Mouse (Mus musculus) forebrain, postnatal 0 days (tissue): ENCODE measurements around the gene Ric8b. TPM values are rescaled to one million over a fixed set of nuclear protein-coding genes. Genes with fewer than 3 reads are reported as not detected.

Source experiments
- ATAC-seq: fragments of 200-750 bp; cut with Nextera tagmentation; 2 replicates; pipeline ENCODE4 v1.8.0; 2017; ENCODE audit warnings: mild to moderate bottlenecking, moderate library complexity
- DNase-seq: peaks from one replicate; pipeline ENCODE4 v3.0.0-alpha.2; 2015
- H3K27ac ChIP-seq: fragments of 300-500 bp; sonication (generic); 2 replicates; pipeline ENCODE4 v1.5.1; 2014; ENCODE audit warnings: low read depth, mild to moderate bottlenecking, antibody characterized with exemption, low read length, moderate library complexity, mixed read lengths
- H3K27me3 ChIP-seq: fragments of 300-500 bp; sonication (generic); 2 replicates; pipeline ENCODE4 v1.6.1; 2014; ENCODE audit warnings: mild to moderate bottlenecking, low read length, mixed read lengths; ENCODE audit not compliant: insufficient read depth
- H3K36me3 ChIP-seq: fragments of 300-500 bp; sonication (generic); 2 replicates; pipeline ENCODE4 v1.6.1; 2014; ENCODE audit warnings: mild to moderate bottlenecking, moderate library complexity; ENCODE audit not compliant: insufficient read depth
- H3K4me1 ChIP-seq: fragments of 300-500 bp; sonication (generic); 2 replicates; pipeline ENCODE4 v1.6.1; 2014; ENCODE audit warnings: antibody characterized with exemption; ENCODE audit not compliant: insufficient read depth
- H3K4me2 ChIP-seq: fragments of 300-500 bp; sonication (generic); 2 replicates; pipeline ENCODE4 v1.6.1; 2014; ENCODE audit warnings: low read depth, mild to moderate bottlenecking, moderate library complexity
- H3K4me3 ChIP-seq: fragments of 300-500 bp; sonication (generic); 2 replicates; pipeline ENCODE4 v1.5.1; 2014; ENCODE audit warnings: low read depth, low read length, mixed read lengths
- H3K9ac ChIP-seq: fragments of 300-500 bp; sonication (generic); 2 replicates; pipeline ENCODE4 v1.6.1; 2014; ENCODE audit warnings: mild to moderate bottlenecking
- H3K9me3 ChIP-seq: fragments of 300-500 bp; sonication (generic); 2 replicates; pipeline ENCODE4 v1.6.1; 2016; ENCODE audit warnings: low read length
- CTCF ChIP-seq: sonication (generic); IDR thresholded peaks from 2 replicates; pipeline ENCODE4 v1.5.1; 2016; ENCODE audit warnings: antibody characterized with exemption, control low read depth, low read depth
- WGBS: fragments of 180-500 bp; shearing (Covaris S2); extraction: QIAGEN DNeasy Blood & Tissue Kit; methylation state at CpG from one replicate; pipeline ENCODE4 v1.1.7; 2014; 5-methylcytosine and 5-hydroxymethylcytosine counted together
- polyA plus RNA-seq: library from polyadenylated mRNA; unstranded; fragments of >200 nt; fragmentation: Nextera tagmentation; extraction: Ambion mirVana; gene quantifications from 2 replicates; pipeline ENCODE4 v1.2.1, GENCODE M21; 2015
- total RNA-seq: library from RNA; depleted of rRNA; stranded (reverse); fragments of >200 nt; gene quantifications from 2 replicates; pipeline ENCODE4 v1.2.3, GENCODE M21; 2014

Gene Ric8b
- total and polyA plus RNA-seq, 2 experiments from 2014 or later: 31.5 to 63.8 TPM

- Histone ChIP-seq H3K4me2 (no peak overlapping the region), H3K27me3 (no peaks in the 10 kb centered on the region), H3K27ac (no peak overlapping the region), H3K4me3 (no peak overlapping the region), H3K9ac (no peak overlapping the region), H3K4me1 (no peaks in the 10 kb centered on the region), H3K36me3 (peaks cover 21% of the 10 kb centered on the region; the same call in 1 of the 2 replicates), H3K9me3 (no peaks in the 10 kb centered on the region)
- TF ChIP-seq CTCF: no peak
- WGBS: 37% methylated on average over 4 of the region's 4 CpGs
- no peak for DNase-seq
- ATAC-seq: no peak
Measured at GRCm38 (mm10) chr10:84994346-84994745, 76.9 kb downstream of the Ric8b start.

- Histone ChIP-seq H3K36me3 (peaks cover 15% of the 10 kb centered on the region; the same call in 1 of the 2 replicates), H3K4me1 (no peaks in the 10 kb centered on the region), H3K9me3 (no peaks in the 10 kb centered on the region), H3K4me3 (no peak overlapping the region), H3K9ac (no peak overlapping the region), H3K27ac (no peak overlapping the region), H3K4me2 (no peak overlapping the region), H3K27me3 (no peaks in the 10 kb centered on the region)
- TF ChIP-seq CTCF: no peak
- ATAC-seq (no peak), DNase-seq (no peak)
- 95% methylated on average over 3 of the region's 3 CpGs for WGBS
Measured at GRCm38 (mm10) chr10:84994971-84995370, 77.6 kb downstream of the Ric8b start.

GRCm38 (mm10) chr10:84996366-84996765 lies 79.0 kb downstream of the Ric8b start:
- DNase-seq (no peak), ATAC-seq (no peak)
- H3K4me2 ChIP-seq: no peak overlapping the region
- TF ChIP-seq CTCF: no peak
- no peaks in the 10 kb centered on the region for H3K27me3 ChIP-seq
- WGBS: 85% methylated on average over 6 of the region's 6 CpGs
- H3K27ac ChIP-seq: no peak overlapping the region
- H3K4me1 ChIP-seq: no peaks in the 10 kb centered on the region
- H3K9me3 ChIP-seq: no peaks in the 10 kb centered on the region
- H3K36me3 ChIP-seq: 0 out of 2 replicates have a peak, but pooled peaks cover 11% of the 10 kb centered on the region
- H3K4me3 ChIP-seq: no peak overlapping the region
- H3K9ac ChIP-seq: no peak overlapping the region

- Histone ChIP-seq H3K9ac (no peak overlapping the region), H3K27me3 (no peaks in the 10 kb centered on the region), H3K9me3 (no peaks in the 10 kb centered on the region), H3K4me3 (no peak overlapping the region), H3K4me2 (no peak overlapping the region), H3K4me1 (no peaks in the 10 kb centered on the region), H3K27ac (no peak overlapping the region), H3K36me3 (0 out of 2 replicates have a peak, but pooled peaks cover 6% of the 10 kb centered on the region)
- ATAC-seq (no peak), DNase-seq (no peak)
- WGBS: 60% methylated on average over 10 of the region's 10 CpGs
- TF ChIP-seq CTCF: no peak
Measured at GRCm38 (mm10) chr10:84997571-84998224, 80.3 kb downstream of the Ric8b start.

GRCm38 (mm10) chr10:84998225-84998579 lies 80.8 kb downstream of the Ric8b start:
- Histone ChIP-seq H3K27me3 (no peaks in the 10 kb centered on the region), H3K36me3 (0 out of 2 replicates have a peak, but pooled peaks cover 5% of the 10 kb centered on the region), H3K9ac (no peak overlapping the region), H3K27ac (no peak overlapping the region), H3K4me3 (no peak overlapping the region), H3K4me2 (no peak overlapping the region), H3K9me3 (no peaks in the 10 kb centered on the region), H3K4me1 (no peaks in the 10 kb centered on the region)
- TF ChIP-seq CTCF: no peak
- DNase-seq (no peak), ATAC-seq (no peak)
- 91% methylated on average over 1 of the region's 1 CpGs for WGBS

- no peak overlapping the region for H3K4me2 ChIP-seq
- no peak overlapping the region for H3K9ac ChIP-seq
- H3K36me3 ChIP-seq: no peaks in the 10 kb centered on the region
- 64% methylated on average over 7 of the region's 7 CpGs for WGBS
- no peaks in the 10 kb centered on the region for H3K27me3 ChIP-seq
- DNase-seq (no peak), ATAC-seq (no peak)
- no peak for TF ChIP-seq CTCF
- no peaks in the 10 kb centered on the region for H3K9me3 ChIP-seq
- H3K27ac ChIP-seq: no peak overlapping the region
- H3K4me1 ChIP-seq: no peaks in the 10 kb centered on the region
- no peak overlapping the region for H3K4me3 ChIP-seq
Measured at GRCm38 (mm10) chr10:85001920-85002319, 84.5 kb downstream of the Ric8b start.

DNA sequence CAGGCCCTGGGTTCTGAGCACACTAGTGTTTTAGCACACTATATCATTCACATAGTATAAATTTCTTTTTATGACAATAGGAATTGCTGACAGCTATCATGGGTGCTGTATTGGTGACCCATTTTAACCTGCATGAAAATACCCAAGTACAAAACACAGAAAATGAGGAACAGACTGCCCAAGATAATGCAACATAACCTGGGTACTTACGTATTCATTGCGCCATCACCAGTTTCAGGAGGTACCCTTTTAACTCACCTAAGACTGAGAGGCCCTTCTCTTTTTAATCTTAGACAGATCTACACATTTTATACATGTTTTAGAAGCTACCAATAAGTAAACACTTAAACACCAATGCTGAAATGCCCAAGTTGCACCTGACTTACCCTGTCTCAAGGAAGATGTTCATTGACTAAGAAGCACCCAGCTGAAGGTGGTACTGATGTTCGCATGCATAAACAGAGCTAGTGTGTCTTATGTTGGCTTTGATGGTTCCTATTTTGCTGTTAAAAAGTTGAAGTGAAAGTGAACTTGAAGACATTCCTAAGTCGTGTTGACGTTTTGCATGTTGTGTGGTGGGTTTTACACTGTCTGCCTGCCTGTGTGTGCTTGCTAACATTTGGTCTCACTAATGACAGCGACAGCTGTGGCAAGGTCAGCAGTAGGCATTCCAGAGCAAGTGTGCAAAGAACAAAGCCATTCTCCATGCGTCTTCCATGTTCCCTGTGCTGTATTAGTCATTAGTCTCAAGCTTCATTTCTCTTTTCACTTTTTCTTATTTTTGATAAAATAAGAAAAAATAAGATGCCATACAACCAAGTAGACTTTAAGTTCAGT lies 86.0 kb downstream of the Ric8b start:
- TF ChIP-seq CTCF: no peak
- Histone ChIP-seq H3K4me3 (no peak overlapping the region), H3K27me3 (no peaks in the 10 kb centered on the region)

More for the DNA sequence above, 86.0 kb downstream of the Ric8b start:
- Histone ChIP-seq H3K9ac (no peak overlapping the region), H3K36me3 (no peaks in the 10 kb centered on the region), H3K4me2 (no peak overlapping the region), H3K27ac (no peak overlapping the region), H3K9me3 (no peaks in the 10 kb centered on the region), H3K4me1 (no peaks in the 10 kb centered on the region)
- 92% methylated on average over 7 of the region's 7 CpGs for WGBS
- DNase-seq (no peak), ATAC-seq (no peak)
